Mouse (Mus musculus) MN1 (cell line): ENCODE results near the gene Sync.

Experiments
- DNase-seq: peaks from one replicate; pipeline ENCODE4 v3.0.0-alpha.2; 2016; ENCODE audit warnings: low spot score

Sync gene

DNA sequence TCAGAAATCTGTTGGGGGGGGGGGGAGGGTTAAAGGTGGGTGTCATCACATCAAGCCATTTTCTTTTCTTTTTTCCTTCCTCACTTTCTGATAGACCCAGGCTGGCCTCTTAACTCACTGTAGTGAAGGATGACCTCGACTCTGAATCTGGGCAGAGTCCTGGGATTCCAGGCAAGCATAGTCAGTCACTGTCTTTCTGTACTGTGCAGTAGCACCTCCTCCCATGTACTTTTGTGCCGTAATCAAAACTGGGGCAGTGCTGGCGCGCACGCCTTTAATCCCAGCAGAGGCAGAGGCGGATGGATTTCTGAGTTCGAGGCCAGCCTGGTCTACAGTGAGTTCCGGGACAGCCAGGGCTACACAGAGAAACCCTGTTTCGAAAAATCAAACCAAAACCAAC, 16.4 kb downstream of the Sync start:
- peak; percentile 28 for DNase-seq

DNA sequence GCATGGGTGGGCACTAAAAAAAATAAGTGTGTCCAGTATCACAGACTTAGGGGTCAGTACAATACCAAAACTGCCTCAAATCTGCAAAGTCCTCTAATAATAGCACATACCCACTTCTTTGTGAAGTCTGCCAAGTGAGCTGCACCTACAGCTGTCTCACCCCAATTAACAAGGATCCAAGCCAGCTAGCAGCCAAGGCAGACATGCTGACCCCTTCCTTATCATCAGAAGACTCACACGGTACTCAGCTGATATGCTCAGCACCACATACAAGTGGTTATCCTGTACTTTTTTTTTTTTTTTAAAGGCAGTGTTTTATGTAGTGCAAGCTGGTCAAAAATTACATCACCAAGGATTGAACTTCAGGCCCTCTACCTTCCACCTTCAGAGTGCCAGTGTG, 16.9 kb downstream of the Sync start:
- no peak for DNase-seq

GRCm38 (mm10) chr4:129307936-129308335, 20.5 kb downstream of the Sync start:
- DNase-seq: no peak

DNA sequence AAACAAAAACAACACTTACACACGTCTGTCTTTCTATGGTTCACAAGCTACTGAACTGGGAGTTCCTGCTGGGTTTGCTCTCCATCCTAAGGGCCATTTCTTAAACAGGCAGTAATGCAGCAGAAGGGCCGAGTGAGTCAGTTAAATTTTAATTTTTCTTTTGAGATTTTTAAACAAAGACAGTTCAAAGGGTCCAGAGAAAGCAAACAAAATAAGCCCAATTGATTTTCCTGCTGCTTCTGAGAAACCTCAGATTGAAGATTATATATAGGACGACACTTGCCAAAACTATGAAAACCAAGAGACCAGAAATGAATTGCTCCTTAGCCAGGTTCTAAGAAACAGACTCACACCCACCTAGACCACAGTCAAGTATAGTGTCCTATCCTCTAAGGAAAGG, 26.5 kb downstream of the Sync start:
- DNase-seq: no peak

DNA sequence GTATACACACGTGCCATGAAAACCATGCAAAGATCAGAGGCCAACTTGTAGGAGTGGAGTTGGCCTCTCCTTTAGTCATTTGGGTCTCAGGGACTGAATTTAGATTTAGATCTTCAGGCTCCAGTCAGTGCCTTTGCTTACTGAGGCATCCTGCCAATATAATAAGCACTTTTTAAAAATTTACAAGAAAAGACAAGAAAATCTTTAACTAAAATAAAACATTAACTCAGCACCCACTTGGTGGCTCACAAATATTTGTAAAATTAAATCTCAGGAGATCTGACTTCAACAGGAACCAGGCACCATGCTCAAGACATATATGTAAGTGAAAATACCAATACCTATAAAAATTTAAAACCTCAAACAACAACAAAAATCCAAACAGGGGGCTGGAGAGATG, 33.5 kb downstream of the Sync start:
- no peak for DNase-seq

GRCm38 (mm10) chr4:129322042-129322441, 34.6 kb downstream of the Sync start:
- DNase-seq: no peak

- no peak for DNase-seq
These were observed 36.1 kb downstream of the Sync start for GRCm38 (mm10) chr4:129323491-129323890.

- peak; percentile 51 for DNase-seq
These were observed 37.3 kb downstream of the Sync start for GRCm38 (mm10) chr4:129324756-129325155.

GRCm38 (mm10) chr4:129326191-129326590, 38.8 kb downstream of the Sync start:
- no peak for DNase-seq

DNA sequence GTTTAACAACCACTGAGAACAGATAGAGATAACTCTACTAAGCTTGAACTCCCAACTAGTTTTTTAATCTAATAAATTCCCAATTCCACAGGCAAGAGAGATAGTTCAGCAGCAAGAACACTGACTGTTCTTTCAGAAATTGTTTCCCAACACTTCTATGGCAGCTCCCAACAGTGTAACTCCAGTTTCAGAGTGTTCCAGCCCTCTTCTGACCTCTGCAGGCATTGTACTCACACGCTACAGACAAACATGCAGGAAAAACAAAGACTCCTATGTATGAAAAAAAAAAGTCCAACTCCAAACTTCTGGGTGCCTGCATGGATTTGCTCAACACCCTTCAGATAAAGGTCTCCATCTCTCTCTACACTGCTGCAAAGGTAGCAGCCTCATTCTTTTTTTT, 45.4 kb downstream of the Sync start:
- no peak for DNase-seq

GRCm38 (mm10) chr4:129334677-129335215, 47.3 kb downstream of the Sync start:
- DNase-seq: peak; percentile 74

GRCm38 (mm10) chr4:129335216-129336074, 48.0 kb downstream of the Sync start, which contains the start of the genes Rbbp4 and Zbtb8os:
Gene Rbbp4 (minus strand): TSS chr4:129335370.
Gene Zbtb8os (plus strand): TSS chr4:129335695.
- DNase-seq: peak; percentile 100

- peak; percentile 68 for DNase-seq
These were observed 48.9 kb downstream of the Sync start for GRCm38 (mm10) chr4:129336291-129336690.

- no peak for DNase-seq
These were observed 52.3 kb downstream of the Sync start for GRCm38 (mm10) chr4:129339743-129340142.

GRCm38 (mm10) chr4:129341888-129342287, 54.5 kb downstream of the Sync start:
- DNase-seq: no peak

- DNase-seq: no peak
These were observed 55.3 kb downstream of the Sync start for GRCm38 (mm10) chr4:129342705-129343104.

DNA sequence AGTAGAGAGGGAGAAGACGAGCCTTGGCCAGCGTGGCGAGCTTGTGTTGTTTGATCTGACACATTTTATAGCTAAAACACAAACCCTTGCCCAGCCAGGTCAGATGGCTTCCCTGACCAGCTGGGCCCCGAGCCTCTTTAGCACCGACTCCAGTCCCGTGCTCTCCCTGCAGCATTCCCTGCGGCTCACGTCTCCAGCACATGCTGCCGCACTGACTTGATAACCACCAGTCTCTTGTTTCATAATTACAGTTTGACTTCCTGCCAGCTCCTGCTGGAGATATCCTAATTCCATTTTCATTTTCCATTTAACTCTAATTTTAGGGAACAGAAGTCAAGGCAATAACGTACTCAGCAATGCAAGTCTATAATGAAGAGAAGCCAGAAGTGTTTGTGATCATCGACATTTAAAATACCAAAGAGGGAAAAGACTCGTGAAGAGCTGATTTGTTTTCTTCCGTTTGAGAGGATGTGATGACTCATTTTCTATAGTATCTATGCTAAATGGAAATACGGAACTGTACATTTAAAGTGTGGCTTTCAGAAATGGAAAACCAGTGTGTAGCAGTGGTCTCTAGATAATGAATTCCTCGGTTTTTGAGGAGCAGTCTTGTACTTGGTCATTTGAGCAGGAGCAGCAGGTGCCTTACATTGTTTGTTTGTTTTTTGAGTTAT, 59.2 kb downstream of the Sync start:
- DNase-seq: peak; percentile 78

DNA sequence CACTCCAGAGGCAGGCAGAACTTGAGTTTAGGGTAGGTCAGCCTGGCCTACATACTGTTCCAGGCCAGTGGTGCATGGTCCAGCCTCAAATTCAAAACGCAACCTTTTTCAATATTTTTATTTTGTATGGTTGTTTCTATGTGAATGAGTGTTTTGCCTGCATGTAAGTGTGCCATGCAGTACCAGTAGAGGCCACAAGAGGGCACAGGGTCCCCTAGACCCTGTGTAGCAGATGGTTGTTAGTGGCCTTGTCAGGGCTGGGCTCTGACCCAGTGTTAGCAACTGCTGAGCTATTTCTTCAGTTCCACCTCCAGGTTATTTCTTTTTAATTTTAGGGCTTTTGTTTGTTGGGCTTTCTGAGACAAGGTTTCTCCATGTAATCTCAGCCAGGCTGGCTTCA, 63.2 kb downstream of the Sync start:
- peak; percentile 85 for DNase-seq

GRCm38 (mm10) chr4:129351111-129351510, 63.7 kb downstream of the Sync start:
- DNase-seq: no peak

- DNase-seq: no peak
These were observed 65.8 kb downstream of the Sync start for GRCm38 (mm10) chr4:129353176-129353575.

- no peak for DNase-seq
These were observed 66.8 kb downstream of the Sync start for GRCm38 (mm10) chr4:129354236-129354635.

GRCm38 (mm10) chr4:129357613-129358163, 70.3 kb downstream of the Sync start:
- DNase-seq: no peak
